ENCODE assay signal across 13 mouse cellular contexts in the genomic region with DNA sequence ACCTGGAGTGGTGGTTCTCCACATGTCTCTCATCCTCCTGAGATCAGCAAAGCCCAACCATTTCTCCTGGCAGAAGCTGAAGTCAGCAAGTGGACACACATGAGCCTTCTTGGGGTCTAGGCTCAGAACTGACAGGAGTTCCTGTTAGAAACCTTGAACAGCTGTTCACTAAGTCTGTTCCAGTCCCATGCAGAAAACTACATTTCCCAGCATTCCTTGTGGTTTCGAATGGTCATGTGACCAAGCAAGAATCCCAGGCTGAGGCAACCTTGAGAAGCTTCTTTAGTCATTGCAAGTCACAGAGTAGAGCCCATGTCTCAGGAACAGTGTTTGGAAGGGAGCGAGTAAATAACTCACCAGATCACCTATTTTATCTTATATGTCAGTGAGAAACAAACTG.
DNase-seq lines count a peak whose midpoint lies in the region; ATAC-seq and TF ChIP-seq lines count a peak whose summit lies in the region.
"Had no signal": no experiment of that assay in that cellular context is flagged by ENCODE, and none has a peak within 500 bp of the region (broad histone marks: within the 10 kb centered on the region; RNA-seq: fewer than 3 reads in every experiment).

No protein-coding gene starts in this region.

- no peak overlapping the region for H3K4me2 ChIP-seq in hindbrain, embryonic 14.5 days (replicated peaks)
- H3K4me2 ChIP-seq in hindbrain, embryonic 12.5 days (replicated peaks): no peak overlapping the region
- H3K4me2 ChIP-seq: hindbrain, embryonic 15.5 days had no signal

- no peak overlapping the region for H3K9ac ChIP-seq in hindbrain, embryonic 14.5 days
- no peak overlapping the region for H3K9ac ChIP-seq in hindbrain, embryonic 12.5 days
- H3K9ac ChIP-seq: hindbrain, embryonic 15.5 days had no signal

- H3K27me3 ChIP-seq in hindbrain, embryonic 14.5 days (ENCODE audit: control insufficient read depth, insufficient read depth, low read length): peaks cover 13% of the 10 kb centered on the region
- H3K27me3 ChIP-seq in hindbrain, embryonic 12.5 days: peaks cover 19% of the 10 kb centered on the region
- H3K27me3 ChIP-seq in heart, embryonic 10.5 days (ENCODE audit: insufficient read depth, poor library complexity, severe bottlenecking): peaks cover 47% of the 10 kb centered on the region

- TF ChIP-seq CTCF in brain, embryonic 14.5 days (IDR thresholded peaks at IDR 0.05; ENCODE audit: borderline replicate concordance, extremely low read depth, insufficient read depth, insufficient read length): no peak

- H3K4me3 ChIP-seq in hindbrain, embryonic 14.5 days (replicated peaks; ENCODE audit: low read length): no peak overlapping the region
- H3K4me3 ChIP-seq in hindbrain, embryonic 12.5 days: no peak overlapping the region
- H3K4me3 ChIP-seq in heart, embryonic 10.5 days: no peak overlapping the region
- H3K4me3 ChIP-seq: heart, adult 2 months; hindbrain, embryonic 15.5 days; layer of hippocampus, adult 2 months had no signal

- no peaks in the 10 kb centered on the region for H3K9me3 ChIP-seq in hindbrain, embryonic 14.5 days (ENCODE audit: control insufficient read depth, low read length)
- H3K9me3 ChIP-seq in hindbrain, embryonic 12.5 days (replicated peaks): no peaks in the 10 kb centered on the region
- no peaks in the 10 kb centered on the region for H3K9me3 ChIP-seq in heart, embryonic 10.5 days
- H3K9me3 ChIP-seq: hindbrain, embryonic 15.5 days had no signal

- peaks cover 4% of the 10 kb centered on the region; the same call in 1 of the 2 replicates for H3K4me1 ChIP-seq in hindbrain, embryonic 14.5 days (replicated peaks; ENCODE audit: control insufficient read depth, insufficient read depth, low read length)
- no peaks in the 10 kb centered on the region; the same call in 1 of the 2 replicates for H3K4me1 ChIP-seq in hindbrain, embryonic 12.5 days
- peaks cover 14% of the 10 kb centered on the region for H3K4me1 ChIP-seq in heart, embryonic 10.5 days

- 71% methylated on average over 2 of the region's 2 CpGs for WGBS in hindbrain, embryonic 14.5 days
- 72% methylated on average over 2 of the region's 2 CpGs for WGBS in hindbrain, embryonic 12.5 days
- WGBS in heart, embryonic 10.5 days: 53% methylated on average over 2 of the region's 2 CpGs

- H3K36me3 ChIP-seq in hindbrain, embryonic 14.5 days (replicated peaks; ENCODE audit: control insufficient read depth, insufficient read depth): no peaks in the 10 kb centered on the region
- H3K36me3 ChIP-seq in hindbrain, embryonic 12.5 days: no peaks in the 10 kb centered on the region
- no peaks in the 10 kb centered on the region for H3K36me3 ChIP-seq in heart, embryonic 10.5 days
- H3K36me3 ChIP-seq: G1E; hindbrain, embryonic 15.5 days had no signal

- peak; percentile 62 for DNase-seq in hindbrain, embryonic 14.5 days (ENCODE audit: low spot score)
- DNase-seq in ES-CJ7 (ENCODE audit: low read depth, low spot score): peak; percentile 42
- peak; percentile 79 for DNase-seq in brain, embryonic 14.5 days (ENCODE audit: low read depth)
- DNase-seq in lung, postnatal 25 days (ENCODE audit: low spot score): peak; percentile 25
- no peak for DNase-seq in heart, embryonic 10.5 days (ENCODE audit: low spot score)
- DNase-seq in left cerebral cortex, postnatal 4 days: no peak
- DNase-seq in gastrocnemius, postnatal 4 days (ENCODE audit: low spot score in 2 of 2): no peak
- DNase-seq: heart, adult 2 months; right cerebral cortex, postnatal 4 days had no signal

- TF ChIP-seq POLR2A in brain, embryonic 14.5 days (IDR thresholded peaks at IDR 0.05; ENCODE audit: borderline replicate concordance, extremely low read depth, insufficient read depth, insufficient read length, poor library complexity, severe bottlenecking): no peak

- intact Hi-C loops in left cerebral cortex, postnatal 4 days (cut with DNase I): no loop called here

- H3K27ac ChIP-seq in hindbrain, embryonic 14.5 days: no peak overlapping the region
- H3K27ac ChIP-seq in hindbrain, embryonic 12.5 days: no peak overlapping the region
- no peak overlapping the region for H3K27ac ChIP-seq in heart, embryonic 10.5 days
- H3K27ac ChIP-seq: heart, adult 2 months; hindbrain, embryonic 15.5 days; layer of hippocampus, adult 2 months had no signal

- ATAC-seq in hindbrain, embryonic 14.5 days (ENCODE audit: low FRiP score): no peak
- ATAC-seq in hindbrain, embryonic 12.5 days (ENCODE audit: low FRiP score): no peak

Comparison
In these comparisons a context has a peak if more than half of its experiments do, and no peak if none do; other contexts are left out.
1. DNase-seq: peak in hindbrain, embryonic 14.5 days (single experiment), ES-CJ7 (single experiment), brain, embryonic 14.5 days (single experiment) and lung, postnatal 25 days (single experiment); none in heart, embryonic 10.5 days (single experiment), left cerebral cortex, postnatal 4 days (single experiment) and gastrocnemius, postnatal 4 days (0 of 2).